Mouse (Mus musculus): ENCODE data around the gene Zfp385c.
"Not testable (repeated sequence)": the region's sequence is repeated elsewhere in the genome, so short reads cannot be mapped to it uniquely, and the experiment has no call there.

The Zfp385c gene

GRCm38 (mm10) chr11:100688443-100688842 lies 3.8 kb downstream of the Zfp385c start:
- DNase-seq (ENCODE audit: low read depth) = no peak

DNA sequence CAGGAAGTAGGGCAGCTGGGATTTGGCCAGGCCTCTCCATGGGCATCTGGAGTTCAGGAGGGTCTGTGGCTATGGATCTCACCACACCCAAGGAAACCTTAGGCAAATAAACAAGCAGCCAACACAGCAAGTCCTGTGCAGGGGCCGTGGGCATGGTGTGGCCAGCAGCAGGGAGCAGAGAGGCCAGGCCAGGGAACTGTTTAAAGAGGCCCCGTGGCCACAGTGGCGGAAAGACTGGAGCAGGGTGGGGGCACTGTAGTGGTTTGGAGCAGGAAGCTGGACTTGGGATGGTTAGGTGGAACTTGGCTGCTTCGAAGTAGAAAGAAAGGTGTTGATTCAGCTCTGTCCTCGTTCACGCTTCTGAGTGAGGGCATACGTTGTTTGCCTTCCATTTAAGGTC lies 5.0 kb downstream of the Zfp385c start:
- no peak for DNase-seq (ENCODE audit: low read depth)

GRCm38 (mm10) chr11:100685371-100685770 lies 6.9 kb downstream of the Zfp385c start:
- DNase-seq (ENCODE audit: low read depth) = no peak

- no peak for DNase-seq (ENCODE audit: low read depth)
Measured at GRCm38 (mm10) chr11:100684084-100684483, 8.2 kb downstream of the Zfp385c start.

DNA sequence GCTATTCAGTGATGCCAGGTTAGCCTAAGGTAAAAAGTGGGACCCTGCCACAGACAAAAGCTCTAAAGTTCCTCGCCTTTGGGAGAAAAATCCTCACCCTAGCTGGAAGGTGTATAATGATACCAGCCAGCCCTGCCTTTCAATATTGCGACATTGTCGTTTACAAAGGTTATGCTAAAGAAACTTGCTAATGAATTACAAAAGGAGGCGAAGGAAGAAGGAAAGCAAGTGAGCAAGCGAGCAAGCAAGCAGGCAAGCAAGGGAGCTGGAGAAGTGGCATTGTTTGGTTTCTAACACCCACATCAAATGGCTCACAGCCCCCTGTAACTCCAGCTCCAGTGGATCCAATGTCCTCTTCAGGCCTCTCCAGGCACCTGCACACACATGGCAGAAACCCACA lies 9.7 kb downstream of the Zfp385c start:
- no peak for DNase-seq (ENCODE audit: low read depth)

DNA sequence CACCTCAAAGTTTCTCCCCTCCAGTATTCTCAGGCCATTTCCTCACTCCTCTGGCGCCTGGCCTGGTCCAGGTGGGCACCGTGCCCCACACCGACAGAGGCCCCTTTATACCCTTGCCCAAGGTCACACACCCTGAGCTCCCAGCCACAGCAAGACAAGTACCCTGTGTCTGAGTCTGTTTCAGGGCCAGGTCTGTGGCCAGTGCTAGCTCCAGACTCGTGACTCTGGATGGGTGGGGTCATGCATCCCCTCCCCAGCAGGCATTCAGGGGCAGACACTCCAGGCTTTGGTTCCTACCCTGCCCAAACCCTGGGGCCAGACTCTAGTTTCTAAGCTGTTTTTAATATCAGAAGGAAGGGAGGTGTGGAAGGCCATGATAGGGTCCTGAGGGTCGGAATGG lies 10.4 kb downstream of the Zfp385c start:
- no peak for DNase-seq (ENCODE audit: low read depth)

- no peak for DNase-seq (ENCODE audit: low read depth)
Measured at GRCm38 (mm10) chr11:100677810-100678209, 14.4 kb downstream of the Zfp385c start.

DNA sequence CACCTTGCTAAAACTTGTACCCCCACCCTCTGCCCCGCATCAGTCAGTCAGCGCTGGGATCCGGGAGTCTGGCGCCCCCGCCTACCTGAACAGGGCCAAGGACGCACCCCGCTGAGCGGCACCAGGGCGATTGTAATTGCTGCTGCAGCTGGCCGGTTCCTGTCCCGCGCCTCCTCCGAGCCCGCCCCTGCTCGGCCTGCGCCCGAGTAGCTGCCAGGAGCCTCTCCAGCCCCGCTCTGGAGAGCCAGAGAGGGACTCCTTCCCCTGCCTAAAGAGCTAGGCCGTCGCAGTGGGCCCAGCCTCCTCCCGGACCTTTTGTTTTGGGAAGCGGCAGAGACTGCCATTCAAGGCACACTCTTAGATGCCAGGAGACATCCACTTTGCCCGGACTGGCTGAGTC lies 19.1 kb downstream of the Zfp385c start:
- DNase-seq (ENCODE audit: low read depth) = no peak

GRCm38 (mm10) chr11:100671956-100672355 lies 20.3 kb downstream of the Zfp385c start:
- DNase-seq (ENCODE audit: low read depth) = no peak

DNA sequence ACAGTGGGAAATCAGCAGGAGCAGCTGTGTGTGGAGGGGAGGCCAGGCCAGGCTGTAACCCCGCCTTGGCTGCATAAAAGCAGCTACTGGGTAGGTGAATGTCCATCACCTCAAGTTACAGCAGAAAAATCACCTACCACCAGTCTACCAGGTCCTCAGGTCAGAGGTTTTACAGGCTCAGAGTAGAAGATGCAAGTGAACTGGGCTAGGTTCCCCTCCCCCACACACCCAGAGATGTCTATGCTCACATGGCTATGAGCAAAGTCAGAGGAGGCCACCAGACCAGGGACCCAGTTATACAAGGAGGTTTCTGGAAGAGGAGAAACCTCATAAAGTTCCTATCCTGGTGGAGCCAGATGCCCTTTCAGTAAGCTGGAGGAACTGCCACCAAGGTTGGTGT lies 21.2 kb downstream of the Zfp385c start:
- no peak for DNase-seq (ENCODE audit: low read depth)

GRCm38 (mm10) chr11:100659806-100660205 lies 32.4 kb downstream of the Zfp385c start:
- no peak for DNase-seq (ENCODE audit: low read depth)

- DNase-seq (ENCODE audit: low read depth) = no peak
Measured at GRCm38 (mm10) chr11:100656458-100656857, 35.8 kb downstream of the Zfp385c start.

GRCm38 (mm10) chr11:100655589-100655988 lies 36.7 kb downstream of the Zfp385c start:
- DNase-seq (ENCODE audit: low read depth) = not testable (repeated sequence)

DNA sequence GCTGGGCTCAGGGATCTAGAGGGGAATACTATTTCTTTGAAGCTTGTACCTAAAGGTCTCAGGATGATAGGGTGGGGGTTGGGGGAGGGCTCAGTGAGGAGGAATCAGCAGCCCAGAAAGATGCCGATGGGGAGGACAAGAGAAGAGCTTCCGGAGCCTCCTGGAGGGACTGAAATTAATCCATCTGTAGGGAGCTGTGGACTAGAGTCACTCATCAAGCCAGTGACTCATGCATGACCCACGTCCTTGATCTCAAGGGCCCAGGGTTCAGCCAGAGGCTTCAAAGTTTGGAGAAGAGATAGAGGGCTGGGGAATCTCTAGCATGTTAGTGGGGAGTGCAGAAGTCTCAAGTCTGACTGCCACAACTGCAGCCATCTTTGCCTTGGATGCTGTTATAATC lies 40.5 kb downstream of the Zfp385c start:
- DNase-seq (ENCODE audit: low read depth) = no peak

- DNase-seq (ENCODE audit: low read depth) = no peak
Measured at GRCm38 (mm10) chr11:100651205-100651604, 41.0 kb downstream of the Zfp385c start.

DNA sequence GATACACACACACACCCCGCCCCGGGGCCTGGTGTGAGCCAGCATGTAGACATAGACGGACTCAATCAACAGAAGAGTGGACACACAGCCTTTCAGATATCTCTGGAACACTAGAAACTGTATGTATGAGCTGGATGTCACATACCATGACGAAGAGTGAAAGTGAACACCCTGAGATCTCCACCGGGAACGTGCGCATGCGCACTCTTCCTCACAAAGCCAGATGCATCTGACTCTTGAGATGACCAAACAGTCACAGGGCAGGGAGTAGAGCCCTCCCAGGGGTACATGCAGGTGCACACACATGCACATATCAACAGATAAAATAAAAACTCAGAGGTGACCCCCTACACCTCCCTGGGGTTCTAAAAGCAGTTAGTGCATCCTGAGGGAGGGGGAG lies 43.9 kb downstream of the Zfp385c start:
- DNase-seq (ENCODE audit: low read depth) = no peak

DNA sequence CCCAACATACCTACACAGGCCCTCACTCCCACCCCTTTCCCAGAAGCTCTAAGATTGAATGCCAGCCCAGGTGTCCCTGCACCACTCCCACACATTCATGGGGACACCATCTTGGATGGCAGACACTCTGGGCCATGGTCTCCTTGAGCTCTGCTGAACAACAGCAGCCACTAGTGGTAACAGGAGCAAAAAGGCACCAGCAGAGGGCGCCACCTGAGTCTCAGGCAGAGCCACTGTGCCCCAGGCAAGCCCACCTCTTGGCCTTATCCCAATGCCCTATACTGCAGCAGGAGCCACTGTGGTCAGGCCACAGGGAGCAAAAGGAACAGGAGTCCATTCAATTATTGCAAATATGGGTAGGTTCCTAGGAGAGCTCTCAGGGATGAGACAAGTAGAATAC lies 46.0 kb downstream of the Zfp385c start:
- DNase-seq (ENCODE audit: low read depth) = peak; percentile 68

DNA sequence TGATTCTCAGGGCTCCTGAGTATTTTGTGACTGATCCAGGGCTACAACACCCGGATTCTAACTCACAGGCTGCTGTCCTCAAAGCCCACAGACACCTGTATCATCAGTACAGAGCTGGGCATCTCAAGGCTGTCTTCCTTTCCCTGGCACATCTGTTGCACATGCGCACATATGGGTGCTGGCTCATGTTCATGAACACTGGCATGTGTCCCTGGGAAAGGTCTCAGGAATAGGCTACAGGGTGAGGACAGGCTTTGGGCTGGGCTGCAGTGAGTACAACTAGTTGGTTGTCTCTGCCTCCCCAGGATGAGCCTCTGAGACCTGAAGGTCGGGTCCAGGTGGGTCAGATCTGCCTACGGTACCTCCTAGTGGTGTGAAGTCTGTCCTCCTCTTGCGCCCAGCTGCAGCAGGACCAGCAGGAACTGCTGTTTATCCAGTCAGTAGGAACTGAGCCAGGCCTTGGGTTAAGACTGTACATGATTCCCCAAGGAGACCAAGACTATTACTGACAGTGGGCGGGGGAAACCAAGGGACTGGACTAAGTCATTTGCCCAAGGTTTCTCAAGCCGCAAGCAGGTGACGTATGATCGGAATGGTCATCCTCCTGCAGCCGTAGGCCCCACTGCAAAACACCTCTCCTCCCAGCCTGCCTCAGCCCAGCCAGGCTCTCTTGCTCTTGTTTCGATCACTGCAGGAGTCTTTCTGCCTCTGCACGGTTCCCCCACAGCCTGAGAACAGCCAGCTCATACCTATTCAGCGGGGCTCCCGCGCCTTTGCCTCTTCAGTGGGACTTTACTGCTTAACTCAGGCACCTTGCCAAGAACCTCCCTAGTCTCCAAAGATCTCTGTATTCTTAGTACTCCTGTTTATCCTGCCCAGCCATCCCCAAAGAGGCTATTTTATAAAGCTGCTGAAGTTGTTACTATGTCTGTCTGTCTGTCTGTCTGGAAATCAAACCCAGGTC lies 48.4 kb downstream of the Zfp385c start:
- DNase-seq (ENCODE audit: low read depth) = no peak

DNA sequence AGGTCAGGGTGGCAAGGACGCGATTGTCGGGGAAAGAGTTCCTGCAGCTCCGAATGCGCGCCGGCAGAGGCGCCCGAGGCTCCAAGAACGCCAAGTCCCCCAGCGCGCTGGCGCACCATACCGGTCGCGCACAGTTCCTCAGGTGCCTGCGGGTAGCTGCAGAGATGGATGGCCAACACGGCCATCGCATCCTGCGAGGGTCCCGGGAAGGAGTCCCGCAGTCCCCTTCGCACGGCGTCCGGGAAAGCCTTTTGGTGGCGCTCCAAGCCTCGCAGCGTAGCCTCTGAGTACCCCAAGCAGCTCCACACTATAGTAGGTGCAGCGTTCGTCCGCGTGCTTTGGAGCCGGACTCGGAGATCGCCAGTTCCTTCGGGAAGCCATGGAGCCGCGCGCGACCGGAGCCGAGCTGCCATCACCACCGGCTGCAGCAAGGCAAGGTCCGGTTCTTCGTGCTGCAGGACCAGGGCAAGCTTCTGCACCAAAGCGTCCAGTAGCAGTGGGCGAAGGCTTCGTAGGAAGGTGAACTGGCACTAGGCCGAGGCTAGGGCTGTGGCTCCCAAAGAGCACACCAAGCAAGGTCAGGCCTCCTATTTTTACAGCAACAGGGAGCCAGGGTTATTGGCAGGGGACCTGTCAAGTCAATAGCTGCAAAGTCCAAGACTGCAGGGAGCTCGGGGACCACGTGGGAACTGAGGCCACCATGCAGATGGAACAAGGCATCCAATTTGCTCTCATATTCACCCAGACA lies 51.9 kb downstream of the Zfp385c start:
- no peak for DNase-seq (ENCODE audit: low read depth)

GRCm38 (mm10) chr11:100634530-100634929 lies 57.7 kb downstream of the Zfp385c start:
- DNase-seq (ENCODE audit: low read depth) = no peak

DNA sequence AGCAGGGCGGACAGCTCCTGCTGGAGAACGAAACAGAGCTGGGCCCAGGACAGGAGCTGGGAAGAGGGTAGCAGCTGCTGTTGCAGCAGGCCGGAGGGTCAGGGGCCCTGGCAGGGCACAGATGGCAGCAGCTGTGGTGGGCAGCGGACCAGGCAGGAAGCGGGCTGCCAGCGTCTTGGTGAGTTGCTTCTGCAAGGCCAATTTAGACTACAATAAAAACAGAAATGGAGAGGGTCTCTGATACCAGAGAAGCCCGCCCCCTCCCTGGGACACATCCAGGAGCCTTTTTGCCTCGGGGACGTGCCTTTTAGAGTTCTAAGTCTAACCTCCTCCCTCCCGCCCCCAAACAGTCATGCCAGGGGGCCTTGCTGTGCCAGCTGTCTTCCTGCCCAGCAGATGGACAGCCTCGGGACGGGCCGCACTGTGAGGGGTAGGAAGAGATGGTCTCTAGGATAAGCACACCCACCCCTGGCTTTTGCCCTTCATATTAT lies 63.3 kb downstream of the Zfp385c start:
- no peak for DNase-seq (ENCODE audit: low read depth)

DNA sequence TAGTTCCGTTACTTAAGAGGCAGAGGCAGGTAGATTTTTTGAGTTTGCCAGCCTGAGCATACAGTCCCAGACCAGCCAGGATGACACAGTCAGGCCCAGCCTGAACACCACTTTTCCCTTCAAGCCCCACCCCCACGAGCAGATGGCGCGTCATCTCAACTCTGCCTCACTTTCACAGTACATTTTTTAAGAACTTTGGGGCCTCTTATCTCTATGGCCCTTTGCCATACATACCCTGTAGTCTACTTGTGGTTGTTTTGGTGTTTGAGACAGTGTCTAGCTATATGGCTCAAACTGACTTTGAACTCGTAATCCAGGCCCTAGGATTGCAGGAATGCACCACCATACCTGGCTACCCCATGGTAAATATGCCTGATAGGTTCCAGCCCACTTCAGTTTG lies 64.2 kb downstream of the Zfp385c start:
- no peak for DNase-seq (ENCODE audit: low read depth)

GRCm38 (mm10) chr11:100626701-100627195 lies 65.5 kb downstream of the Zfp385c start:
- peak; percentile 83 for DNase-seq (ENCODE audit: low read depth)

Measured in naive thymus-derived CD4-positive, alpha-beta T cell, adult 2 months (primary cell).